Mouse (Mus musculus): ENCODE data around the gene Pitpnm1.
A peak's percentile ranks its signal among the peaks of the same experiment; 100 is the strongest.
"Not testable (repeated sequence)": the region's sequence is repeated elsewhere in the genome, so short reads cannot be mapped to it uniquely, and the experiment has no call there.

Pitpnm1 gene

DNA sequence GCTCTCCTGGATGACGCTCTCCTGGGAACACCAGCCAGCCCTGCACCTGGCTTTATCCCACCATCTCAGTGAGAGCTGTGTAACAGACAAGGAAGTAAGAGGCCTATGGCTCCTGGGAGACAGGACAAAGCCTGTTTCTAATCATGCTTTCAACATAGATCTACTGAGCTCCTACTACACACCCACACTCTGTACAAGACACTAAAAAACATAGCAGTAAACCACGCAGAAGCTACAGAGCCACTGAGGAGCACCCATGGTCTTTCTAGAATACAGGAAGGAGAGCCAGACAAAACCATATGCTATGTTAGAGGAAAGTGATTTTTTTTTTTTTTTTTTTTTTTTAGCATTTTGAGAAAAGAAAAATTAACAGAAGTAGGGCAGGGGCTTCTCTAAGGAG, 18.6 kb downstream of the Pitpnm1 start:
- DNase-seq (ENCODE audit: low spot score): no peak

DNA sequence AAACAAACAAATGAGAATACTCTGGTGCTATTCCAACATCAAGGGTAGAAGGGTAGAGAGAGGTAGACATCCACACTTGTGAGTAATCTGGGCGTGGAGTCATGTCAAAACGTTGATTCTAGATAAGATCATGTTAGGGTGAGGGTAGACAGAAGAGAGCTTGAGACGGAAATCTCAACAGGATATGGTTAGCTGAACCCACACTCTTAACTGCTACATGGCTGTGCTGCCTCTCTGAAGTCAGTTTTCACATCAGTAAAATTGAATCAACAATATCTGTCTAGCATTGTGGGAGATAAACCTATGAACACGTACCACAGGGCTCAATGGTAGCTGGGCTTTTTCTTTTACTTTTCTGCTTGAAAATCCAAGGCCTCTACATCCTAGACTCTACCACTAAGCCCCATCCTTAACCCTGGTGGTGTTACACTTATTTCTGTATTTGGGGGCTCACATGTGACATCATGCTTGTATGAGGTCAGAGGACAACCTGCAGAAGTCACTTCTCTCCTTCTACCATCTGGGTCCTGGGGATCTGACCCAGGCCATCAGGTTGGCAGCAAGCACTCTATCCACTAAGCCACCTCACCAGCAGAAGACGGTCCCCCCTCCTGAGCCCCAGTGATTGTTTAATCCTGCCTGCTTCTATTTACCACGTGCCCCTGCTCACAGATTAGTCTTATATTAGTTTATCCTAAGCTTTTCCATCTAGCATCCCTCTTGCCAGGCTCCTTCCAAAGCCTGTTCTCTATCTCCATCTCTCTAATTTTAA, 20.1 kb downstream of the Pitpnm1 start:
- no peak for DNase-seq (ENCODE audit: low spot score)

DNA sequence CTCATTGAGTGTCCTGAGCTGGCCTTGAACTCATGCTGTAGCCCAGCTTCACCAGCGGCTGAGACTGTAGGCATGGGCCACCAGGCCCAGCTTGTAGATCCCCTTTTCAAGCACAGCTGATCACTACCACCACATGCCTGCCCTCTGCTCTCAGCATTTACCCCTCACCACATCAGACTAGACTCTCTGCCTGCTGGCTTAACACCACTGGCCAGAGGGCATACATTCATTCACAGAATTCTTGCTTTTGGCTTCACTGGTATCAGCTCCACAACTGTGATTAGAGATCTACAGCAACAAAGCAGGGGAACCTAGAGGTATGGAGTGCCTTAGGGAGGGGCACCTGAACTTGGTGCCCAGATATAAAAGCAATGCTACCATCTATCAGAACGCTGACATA, 20.7 kb downstream of the Pitpnm1 start:
- no peak for DNase-seq (ENCODE audit: low spot score)

DNA sequence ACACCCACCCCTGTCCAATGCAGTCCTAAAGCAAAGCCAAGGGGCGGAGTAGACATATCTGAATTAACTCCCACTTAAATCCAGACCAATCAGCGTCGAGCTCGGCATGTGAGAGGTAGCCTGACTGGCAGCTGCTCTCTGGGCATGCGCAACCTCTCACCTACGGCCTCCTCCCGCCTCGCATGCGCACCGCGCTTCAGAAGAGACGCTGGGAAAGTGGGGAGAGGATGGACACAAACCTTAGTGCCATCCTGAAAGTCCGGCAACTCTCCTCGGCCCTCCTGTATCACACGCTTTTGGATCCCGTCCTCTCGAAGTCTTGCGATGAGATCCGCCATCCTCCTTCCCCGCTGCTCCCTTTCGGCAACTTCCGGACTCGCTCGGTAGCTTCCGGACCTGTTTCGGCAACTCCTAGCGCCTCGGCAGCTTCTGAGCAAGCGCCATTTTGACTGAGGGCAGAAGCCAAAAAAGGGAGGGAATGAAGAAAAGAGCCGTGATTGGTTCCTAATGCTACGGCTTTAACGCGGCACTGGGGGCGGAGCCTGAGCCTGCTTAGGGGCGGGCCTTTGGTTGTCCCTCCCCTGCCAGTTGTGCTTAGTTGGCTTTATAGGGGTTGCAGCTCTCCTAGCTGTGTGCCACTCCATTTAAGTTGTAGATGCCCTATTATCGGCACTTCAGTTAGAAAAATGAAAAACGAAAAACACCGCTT, 21.5 kb downstream of the Pitpnm1 start:
- peak; percentile 97 for DNase-seq (ENCODE audit: low spot score)

DNA sequence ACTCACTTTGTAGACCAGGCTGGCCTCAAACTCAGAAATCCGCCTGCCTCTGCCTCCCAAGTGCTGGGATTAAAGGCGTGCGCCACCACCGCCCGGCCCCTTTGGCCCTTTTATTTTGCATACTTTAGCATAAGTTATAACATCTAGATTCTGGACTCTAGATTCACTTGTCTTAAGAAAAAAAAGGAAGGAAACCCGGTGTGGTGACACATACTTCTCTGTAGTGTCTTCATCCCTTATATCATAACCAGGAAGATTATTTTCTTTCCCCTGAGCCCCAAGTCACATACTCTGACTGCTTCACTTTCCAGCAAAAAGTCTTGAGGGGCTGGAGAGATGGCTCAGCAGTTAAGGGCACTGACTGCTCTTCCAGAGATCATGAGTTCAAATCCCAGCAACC, 22.1 kb downstream of the Pitpnm1 start:
- DNase-seq (ENCODE audit: low spot score): not testable (repeated sequence)

DNA sequence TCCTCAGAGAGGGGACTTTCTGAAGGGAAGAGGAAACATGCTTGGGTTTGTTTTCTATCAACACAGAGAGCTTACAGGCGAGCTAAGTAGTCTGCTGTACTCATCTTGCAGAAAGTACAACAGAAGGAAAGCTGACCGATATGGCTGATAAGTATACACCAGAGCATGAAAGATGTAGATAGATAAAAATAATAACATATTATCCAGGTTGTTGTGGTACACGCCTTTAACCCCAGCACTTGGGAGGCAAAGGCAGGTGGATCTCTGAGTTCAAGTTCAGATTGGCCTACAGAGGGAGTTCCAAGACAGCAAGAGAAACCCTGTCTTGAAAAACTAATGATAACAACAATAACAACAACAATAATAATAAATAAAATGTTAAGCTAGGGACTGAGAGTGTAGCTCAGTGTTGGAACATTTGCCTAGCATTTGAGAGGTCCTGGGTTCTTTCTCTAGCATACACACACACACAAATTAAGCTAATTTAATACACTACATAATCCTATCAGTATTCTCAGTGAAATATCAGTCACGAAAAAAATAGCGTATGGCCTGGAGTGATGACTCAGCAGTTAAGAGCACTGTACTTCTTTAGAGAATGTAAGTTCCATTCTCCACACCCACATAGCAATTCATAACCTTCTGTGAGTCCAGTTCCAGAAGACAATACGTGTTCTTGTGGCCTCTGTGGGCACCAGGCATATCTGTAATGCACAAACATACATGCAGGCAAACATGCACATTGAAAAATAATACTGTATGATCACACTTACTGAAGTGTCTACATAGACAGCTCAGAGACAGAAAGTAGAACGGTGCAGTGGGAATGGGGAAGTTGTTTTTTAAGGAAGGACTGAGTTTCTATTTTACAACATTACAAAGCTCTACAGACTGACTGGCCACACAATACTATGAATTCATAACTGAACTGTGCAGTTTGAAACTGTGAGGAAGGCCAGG, 22.9 kb downstream of the Pitpnm1 start:
- DNase-seq (ENCODE audit: low spot score): no peak

DNA sequence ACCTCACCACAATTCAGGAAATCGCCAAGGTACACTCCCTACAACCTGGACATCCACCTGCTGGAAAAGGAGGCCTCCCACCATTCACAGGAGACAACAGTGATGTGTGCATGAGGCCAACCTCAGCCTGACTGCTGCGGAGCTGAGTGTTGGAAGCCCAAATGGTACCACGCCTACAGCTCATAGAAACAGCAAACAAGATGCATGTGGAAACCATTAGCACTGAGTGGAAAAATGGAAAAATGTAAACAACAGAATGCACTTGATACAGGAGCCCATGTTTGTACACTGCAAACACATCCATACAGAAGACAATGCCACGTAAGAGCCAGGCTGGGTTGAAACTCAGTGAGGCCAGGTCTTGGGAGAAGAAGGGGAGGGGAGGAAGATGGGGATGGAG, 24.6 kb downstream of the Pitpnm1 start:
- DNase-seq (ENCODE audit: low spot score): no peak

DNA sequence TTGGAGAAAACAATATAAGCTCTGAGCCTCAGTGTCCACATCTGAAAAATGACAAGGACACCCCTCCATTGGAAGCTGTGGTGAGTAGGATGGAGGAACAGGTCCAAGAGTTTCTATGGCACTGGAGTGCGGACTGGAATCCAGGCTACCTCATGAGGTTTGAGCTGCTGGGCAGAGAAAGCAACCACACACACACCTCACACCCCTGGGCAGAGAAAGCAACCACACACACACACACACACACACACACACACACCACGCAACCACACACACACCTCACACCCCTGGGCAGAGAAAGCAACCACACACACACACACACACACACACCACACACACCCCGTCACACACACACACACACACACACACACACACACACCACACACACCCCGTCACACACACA, 25.5 kb downstream of the Pitpnm1 start:
- DNase-seq (ENCODE audit: low spot score): not testable (repeated sequence)

DNA sequence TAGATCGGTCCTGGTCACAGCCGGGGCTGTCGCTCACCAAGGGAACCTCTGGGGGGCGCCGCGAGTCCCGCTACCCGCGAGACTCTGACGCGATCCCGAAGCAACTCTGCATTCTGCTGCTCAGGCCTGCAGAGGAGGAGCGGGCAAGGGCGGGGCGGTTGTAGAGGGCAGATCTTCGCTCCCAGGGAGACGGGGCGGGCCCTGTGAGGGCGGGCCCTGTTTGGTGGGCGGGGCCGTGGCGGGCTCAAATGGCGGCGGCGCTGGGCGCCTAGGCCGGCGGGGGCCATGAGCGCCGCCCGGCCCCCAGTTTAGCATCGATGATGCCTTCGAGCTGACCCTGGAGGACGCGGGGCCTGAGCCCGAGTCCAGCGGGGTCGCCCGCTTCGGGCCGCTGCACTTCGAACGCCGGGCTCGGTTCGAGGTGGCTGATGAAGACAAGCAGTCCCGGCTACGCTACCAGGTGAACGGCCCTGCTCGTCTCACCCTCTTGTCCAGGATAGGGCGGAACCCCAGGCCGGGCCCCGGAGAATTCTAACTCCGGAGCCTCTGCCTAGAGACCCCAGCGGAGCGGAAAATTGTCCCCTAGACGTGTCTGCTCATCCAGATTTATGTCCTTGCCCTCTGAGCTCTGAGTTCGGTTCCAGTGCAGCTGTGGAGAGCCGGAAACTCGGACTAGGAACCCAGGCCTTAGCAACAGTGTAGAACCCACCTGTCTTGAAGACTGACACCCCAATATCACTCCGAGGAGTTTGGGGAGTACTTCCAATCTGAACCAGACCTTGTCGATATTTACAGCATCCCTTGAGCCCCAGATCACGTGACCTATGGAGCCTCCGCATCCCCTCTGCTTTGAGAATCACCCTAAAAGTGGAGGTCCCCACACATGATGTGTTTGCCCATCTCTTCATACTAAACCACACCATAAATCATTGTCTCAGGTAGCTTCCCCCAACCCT, 26.2 kb downstream of the Pitpnm1 start, which contains the start of gene Aip:
Gene Aip, minus strand, starts transcription at position 118 of the 956 bp plus-strand sequence.
- DNase-seq (ENCODE audit: low spot score): peak; percentile 96

DNA sequence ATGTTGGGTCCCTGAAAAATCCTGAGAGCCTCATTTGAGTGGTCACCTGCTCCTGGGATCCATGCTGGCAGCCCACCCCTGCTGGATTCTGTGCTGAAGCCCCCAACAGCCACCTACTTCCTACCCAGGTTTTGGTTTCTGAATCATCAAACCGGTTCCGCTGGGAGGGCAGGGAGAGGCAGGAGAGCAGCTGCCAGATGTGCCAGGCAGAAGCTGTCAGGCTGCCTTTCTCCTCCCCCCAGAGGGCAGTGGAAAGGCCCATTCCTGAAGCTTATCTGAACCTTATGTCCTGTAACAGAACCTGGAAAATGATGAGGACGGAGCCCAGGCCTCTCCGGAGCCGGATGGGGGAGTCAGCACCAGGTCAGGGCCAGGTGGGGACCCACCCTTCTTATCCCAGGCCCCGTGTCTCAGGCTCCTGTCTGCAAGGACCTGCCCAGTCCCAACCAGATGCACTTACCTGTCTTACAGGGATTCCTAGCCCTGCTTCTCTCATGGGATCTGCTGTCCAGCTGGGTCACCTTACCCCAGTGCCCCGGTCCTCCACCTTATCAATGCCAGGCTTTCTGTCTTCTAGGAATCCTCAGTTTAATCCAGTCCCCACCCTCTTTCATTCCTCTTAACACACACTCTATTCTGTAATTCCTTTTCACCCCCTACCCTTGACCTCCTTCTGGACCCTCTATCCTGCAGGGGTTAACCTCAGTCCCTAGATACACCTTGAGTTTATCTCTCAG, 27.1 kb downstream of the Pitpnm1 start:
- peak; percentile 57 for DNase-seq (ENCODE audit: low spot score)

DNA sequence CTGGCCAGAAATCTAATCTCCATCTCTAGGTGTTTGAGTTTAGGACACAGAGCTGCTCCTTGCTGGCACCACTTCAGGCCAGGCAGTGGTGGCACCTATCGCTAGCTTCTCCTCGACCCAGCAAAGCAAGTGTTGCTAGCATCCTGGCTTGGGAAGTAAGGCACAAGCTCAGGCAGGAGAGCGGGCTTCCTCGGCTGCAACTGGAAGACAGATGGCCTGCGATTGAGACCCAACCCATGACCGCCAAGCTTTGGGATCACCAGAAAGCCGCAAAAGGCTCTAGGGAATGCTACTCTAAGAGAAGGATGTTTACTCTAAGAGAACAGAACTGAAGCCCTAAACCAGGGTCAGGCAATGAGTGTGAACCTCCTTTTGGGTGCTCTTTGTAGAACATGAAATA, 29.7 kb downstream of the Pitpnm1 start:
- no peak for DNase-seq (ENCODE audit: low spot score)

DNA sequence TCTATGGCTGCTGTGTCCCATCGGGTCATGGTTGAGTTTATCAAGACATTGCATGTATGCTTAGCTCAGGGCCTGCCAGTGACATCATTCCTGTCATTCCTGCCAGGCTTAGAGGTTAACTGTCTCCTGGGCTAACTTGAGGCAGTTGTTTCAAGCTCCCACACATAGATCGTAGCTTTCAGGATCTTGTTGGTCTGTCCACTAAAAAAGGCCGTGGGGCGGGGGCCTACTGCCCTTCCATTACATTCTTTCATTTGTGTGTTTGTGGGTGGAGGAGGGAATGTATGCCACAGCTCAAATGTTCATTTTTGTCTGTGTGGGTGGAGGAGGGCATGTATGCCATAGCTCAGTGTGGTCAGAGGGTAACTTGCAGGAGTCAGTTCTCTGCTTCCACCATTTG, 30.3 kb downstream of the Pitpnm1 start:
- DNase-seq (ENCODE audit: low spot score): no peak

DNA sequence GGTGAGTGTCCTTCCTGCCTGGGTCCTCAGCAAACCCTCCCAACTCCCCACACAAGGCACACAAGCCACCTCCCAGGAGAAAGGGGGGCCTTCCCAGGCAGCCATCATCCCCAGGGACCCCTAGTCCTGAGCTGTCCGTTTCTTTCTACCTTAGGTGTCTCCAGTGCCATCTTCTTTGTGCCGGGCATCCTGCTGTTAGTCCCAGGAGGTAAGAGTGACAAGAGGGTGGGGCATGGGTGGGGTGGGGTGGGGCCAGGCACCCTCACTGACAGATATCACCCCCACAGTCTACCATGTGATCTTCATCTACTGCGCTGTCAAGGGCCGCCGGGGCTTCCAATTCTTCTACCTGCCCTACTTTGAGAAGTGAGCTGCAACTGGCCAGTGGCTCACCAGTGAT, 31.3 kb downstream of the Pitpnm1 start:
- no peak for DNase-seq (ENCODE audit: low spot score)

DNA sequence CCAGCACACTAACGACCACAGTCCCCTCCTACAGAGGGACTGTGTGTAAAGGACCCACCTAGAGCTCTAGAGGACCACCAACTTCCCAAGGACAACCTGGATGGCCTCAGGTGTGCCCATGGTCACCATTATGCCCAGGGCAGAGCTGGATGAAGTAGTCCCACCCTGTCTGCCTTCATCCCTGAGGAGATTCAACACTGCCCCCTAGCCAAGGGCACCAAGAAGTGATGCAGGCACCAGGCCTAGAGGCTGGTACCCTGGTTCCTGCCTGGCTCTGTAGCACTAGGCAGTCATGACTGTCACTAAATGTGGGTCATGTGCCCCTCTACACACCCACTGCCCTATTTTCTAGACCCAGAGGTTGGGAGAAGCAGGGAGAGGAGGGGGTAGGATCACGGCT, 32.0 kb downstream of the Pitpnm1 start:
- DNase-seq (ENCODE audit: low spot score): no peak

DNA sequence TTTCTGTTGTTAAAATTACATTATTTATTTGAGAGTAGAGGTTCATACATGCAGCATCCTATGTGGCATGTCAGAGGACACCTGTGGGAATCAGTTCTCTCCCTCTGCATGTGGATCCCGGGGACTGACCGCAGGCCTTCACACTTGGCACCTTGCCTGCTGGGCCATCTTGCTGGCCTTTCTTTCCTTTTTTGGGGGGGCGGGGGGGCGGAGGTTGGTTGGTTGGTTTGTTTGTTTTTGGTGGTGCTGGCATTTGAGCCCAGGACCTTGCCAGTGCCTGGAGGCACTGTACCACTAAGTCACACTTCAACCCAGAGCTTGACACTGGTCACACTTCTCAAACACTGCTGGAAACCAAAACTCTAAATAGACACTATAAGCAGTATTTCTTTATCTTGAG, 34.6 kb downstream of the Pitpnm1 start:
- no peak for DNase-seq (ENCODE audit: low spot score)

DNA sequence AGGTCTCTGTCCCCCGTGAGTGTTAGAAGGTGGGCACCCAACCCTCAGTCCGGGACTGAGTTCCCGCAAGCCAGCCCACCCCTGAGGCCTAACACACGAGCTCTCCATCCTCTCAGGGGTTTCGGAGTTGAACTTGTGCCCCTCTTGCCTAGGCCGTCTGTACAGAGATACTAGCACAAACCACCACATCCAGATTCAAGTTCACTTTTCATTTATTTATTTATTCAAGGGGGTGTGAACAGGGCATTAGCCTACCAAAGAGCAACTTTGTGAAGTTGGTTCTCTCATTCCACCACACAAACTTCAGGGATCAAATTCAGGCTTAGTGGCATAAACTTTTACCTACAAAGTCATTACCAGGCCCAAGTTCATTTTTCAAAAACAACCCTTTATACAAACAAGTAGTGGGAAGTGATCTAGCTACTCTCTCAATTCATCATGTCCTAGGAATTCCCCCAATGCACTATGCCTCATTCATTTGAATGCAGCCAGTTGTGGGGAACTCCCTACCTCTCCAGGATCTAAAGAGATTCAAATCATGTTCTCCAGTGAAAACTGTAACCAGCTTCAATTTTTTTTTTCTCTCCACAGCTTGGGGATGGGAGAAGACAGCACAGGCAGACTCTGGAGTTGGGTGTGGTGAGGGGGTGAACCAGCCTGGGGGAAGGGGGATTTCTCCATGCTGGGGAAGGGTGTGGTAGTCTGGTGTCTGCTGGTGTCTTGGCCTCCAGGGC, 35.6 kb downstream of the Pitpnm1 start:
- DNase-seq (ENCODE audit: low spot score): not testable (repeated sequence)

DNA sequence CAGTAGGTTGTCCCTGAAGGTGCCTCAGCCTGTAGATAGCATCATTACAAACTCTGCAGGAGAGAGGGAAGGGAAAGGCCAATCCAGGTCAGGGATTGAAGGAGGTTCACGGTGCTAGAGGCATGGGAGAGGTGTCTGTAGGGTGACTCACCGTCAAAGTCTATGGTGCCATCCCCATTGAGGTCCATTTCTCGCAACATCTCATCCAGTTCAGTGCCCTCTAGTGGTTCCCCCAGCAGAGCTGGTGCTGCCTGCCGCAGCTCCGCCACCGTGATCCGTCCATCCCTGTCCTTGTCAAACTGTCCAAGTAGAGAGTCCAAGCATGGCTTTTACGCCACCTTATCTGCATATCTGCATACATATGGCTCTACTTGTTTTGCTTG, 36.2 kb downstream of the Pitpnm1 start:
- not testable (repeated sequence) for DNase-seq (ENCODE audit: low spot score)

DNA sequence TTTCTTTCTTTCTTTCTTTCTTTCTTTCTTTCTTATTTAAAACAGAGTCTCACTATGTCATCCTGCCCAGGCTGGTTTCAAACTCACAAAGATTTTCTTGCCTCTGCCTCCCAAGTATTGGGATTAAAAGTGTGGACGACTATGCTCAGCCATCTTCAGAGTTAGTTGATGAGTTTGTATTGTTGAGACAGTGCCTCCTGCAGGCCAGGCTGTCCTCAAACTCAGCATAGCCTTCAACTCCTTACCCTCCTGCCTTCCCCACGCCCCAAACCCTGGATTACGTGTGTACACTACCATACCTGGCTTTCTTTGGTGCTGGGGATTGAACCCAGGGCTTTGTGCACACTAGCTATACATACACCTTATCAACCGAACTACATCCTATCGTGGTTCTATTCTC, 36.7 kb downstream of the Pitpnm1 start:
- no peak for DNase-seq (ENCODE audit: low spot score)

DNA sequence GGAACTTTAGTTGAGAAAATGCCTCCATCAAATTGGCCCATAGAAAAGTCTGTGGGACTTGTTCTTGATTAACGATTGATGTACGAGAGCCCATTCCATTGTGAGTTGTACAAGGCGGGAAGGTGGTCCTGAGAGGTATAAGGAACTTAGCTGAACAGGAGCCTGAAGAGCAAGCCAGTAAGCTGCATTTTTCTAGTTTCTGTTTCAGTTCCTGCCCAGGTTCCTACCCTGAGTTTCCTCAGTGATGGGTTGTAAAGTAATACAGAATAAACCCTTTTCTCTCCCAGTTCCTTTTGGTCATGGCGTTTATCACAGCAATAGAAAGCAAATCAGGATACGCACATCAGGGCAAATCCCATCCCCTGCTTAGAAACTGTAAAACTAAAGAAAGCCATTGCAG, 38.1 kb downstream of the Pitpnm1 start:
- DNase-seq (ENCODE audit: low spot score): no peak

DNA sequence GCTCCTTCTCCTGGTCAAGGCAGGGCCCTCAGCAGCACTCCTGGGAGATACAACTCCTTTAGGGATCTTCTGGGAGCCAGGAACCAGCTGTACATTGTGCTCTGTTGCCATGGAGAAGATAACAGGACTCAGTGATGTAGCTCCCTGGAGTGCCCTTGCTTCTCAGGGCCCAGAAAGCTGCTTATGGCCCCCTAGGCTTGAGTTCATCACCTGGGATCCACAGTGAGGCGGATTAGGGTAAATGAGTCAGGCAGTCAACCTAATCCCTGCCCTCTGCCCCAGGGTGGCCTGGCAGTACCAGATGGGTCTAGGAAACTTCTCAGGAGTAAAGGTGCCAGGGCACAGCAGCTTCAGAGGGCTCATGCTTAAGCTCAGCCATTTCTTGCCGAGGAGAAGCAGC, 39.6 kb downstream of the Pitpnm1 start, which contains the start of gene Gpr152:
Gene Gpr152, plus strand, starts transcription at position 342 of the 400 bp plus-strand sequence.
- DNase-seq (ENCODE audit: low spot score): no peak

Measured in urinary bladder, postnatal 25 days (tissue).